Mouse (Mus musculus): ENCODE results near the gene Neurl1a.

DNA sequence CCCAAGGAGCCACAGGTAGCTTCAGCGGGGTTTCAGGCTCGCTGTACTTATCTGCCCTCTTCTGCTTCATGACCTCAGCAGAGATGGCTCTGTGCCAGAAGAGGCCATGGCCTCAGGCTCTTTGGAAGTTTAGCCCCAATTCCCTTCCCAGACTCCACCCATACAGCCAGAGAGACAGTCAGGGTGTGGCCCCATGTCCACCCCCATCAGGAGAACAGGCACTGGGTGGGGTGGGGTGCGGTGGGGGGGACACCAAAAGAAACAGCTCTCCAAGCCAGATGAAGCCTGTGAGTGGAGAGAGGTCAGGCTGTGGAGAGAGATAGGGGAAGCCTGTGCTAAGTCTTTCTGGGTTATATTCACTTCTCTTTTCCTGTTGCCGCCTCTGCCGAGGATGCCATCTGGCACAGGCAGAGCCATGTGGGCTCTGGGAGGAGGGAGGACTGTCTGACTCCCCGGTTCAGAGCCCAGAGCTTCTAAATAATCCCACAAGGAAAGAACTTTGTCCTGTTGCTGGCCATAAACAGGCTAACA is 41.5 kb upstream of the Neurl1a start:
- TF ChIP-seq POLR2A (IDR thresholded peaks at IDR 0.05; ENCODE audit: control insufficient read depth, extremely low read depth, insufficient read depth, low read length, poor library complexity) = no peak
- no peak for TF ChIP-seq CTCF (IDR thresholded peaks at IDR 0.05; ENCODE audit: borderline replicate concordance, control insufficient read depth, extremely low read depth, insufficient read depth, low read length, poor library complexity)
